Mouse (Mus musculus) left cerebral cortex, adult 18-20 months (tissue): ENCODE results near the gene Klhl11. TPM values are rescaled to one million over a fixed set of nuclear protein-coding genes. Genes with fewer than 3 reads are reported as not detected.
A peak's percentile ranks its signal among the peaks of the same experiment; 100 is the strongest.

Source experiments
- DNase-seq, 2 experiments: peaks; one replicate each; pipeline ENCODE4 v3.0.0; 2021 to 2022; ENCODE audit warnings: low spot score in 2 of 2, mixed read lengths in 1 of 2
- long read RNA-seq, 2 experiments: library from polyadenylated mRNA; stranded (forward); transcript quantifications; one replicate each; pipeline ENCODE4 v2.0.0; 2021
- total RNA-seq, 2 experiments: library from RNA; stranded (reverse); gene quantifications; 2 replicates each; pipeline ENCODE4 v1.2.3; 2021

Klhl11 gene
- total RNA-seq: 100 to 1,000 TPM; 104 to 106 TPM
- long read RNA-seq, experiment 1, partial matches to known transcripts: 0 of 5 reads
- long read RNA-seq, experiment 1, other reads (novel, unspliced or antisense): 1 of 5 reads
- long read RNA-seq, experiment 2, transcript Klhl11-201 (2 exons, 2,393 nt): major isoform, 6 of 7 reads
- long read RNA-seq, experiment 2, partial matches to known transcripts: 0 of 7 reads
- long read RNA-seq, experiment 2, other reads (novel, unspliced or antisense): 1 of 7 reads

DNA sequence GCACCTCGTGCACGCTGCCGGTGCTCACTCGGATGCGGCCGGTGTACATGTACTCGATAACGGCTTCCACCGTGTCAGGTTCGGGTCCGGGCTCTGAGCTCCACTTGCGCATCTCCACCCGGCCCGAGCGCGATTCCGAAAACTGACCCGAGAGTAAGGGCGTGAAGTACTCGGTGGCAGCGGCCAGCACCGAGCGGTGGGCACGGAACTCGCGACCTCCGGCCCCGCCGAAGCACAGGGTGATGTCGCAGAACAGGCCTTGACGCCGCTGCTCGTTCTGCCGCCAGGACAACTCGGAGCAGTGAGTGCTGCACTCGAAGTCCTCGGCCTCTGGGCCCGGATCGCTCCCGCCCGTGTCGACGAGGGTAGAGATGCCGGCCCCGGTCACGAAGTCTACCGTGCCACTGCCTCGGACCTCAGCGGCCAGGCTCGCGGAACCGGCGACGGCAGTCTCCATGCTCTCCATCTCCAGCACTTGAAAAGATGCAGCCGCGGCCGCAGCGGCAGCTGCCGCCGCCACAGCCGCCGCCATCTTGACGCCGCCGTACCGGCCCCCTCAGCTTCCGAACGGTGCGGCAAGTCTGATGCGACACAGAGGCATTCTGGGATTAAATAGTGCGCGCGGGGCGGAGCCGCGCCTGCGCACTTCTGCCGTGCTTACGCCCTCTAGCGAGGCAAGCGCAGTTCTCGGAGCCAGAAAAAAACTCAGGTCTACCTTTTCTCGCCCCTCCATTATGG is at the start of gene Klhl11:
Klhl11 (minus strand) TSS at position 545 of the 738 bp plus-strand sequence.
- peak; percentile 87 to 91 for DNase-seq

DNA sequence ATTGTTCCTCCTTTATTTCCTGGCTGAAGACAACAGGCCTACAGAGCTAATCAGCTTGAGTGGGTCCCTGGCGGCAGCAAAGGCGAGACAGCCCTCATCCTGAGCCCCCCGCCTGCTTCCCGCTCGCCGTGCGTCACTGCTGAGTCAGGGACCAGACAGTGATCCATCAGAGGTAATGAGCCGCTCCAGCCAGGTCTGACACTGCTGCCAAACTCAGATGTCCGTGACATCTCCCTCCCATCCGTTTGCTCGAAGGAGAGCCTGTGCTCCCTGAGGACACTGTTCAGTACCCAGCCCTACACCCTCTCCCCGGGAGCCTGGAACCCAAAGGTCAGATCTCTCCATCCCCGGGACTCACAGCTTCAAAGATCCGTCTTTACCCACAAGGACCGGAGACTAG is 48.3 kb upstream of the Klhl11 start:
- no peak for DNase-seq

DNA sequence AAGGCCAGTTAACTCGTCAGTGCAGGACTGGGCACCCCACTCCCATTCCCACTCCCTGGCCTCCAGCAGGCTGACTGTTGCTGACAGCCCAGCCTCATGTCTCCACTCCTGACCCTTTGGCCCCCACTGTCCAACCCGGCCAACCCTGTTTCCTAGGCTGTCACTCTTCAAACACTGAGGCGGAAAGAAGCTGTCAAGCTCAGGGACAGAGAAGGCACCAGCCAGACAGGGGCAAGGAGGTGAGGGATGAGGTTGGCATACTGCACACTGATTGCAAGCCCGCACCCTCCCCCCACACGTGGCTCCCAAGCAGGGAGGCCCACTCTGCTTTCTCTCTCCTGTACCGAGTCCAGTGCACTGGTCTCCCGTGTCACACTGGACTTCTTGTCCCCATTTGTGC is 46.6 kb upstream of the Klhl11 start:
- DNase-seq: no peak

DNA sequence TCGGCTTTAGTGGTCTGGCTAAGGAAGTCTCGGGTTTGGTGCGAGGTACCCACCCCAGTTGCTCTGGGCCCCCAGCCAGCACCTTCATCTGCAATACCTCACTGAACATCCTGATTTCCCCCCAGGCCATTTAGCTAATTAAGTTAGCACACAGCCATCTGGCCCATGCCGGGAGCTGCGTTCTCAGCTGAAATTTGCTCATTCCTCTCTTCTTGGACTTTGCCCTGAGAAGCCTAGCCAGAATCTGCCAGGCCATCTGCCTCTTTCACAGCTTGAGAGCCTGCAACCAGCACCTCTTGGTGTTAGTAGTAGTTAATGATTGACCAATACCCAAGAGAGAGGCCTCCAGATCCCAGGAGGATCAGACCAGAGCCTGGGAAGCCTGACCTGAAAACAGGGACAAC is 45.6 kb upstream of the Klhl11 start:
- no peak for DNase-seq

- no peak for DNase-seq
Measured at GRCm38 (mm10) chr11:100516291-100516690, 43.8 kb upstream of the Klhl11 start.

- DNase-seq: no peak
Measured at GRCm38 (mm10) chr11:100515789-100516188, 43.2 kb upstream of the Klhl11 start.

GRCm38 (mm10) chr11:100515061-100515460 is 42.5 kb upstream of the Klhl11 start:
- DNase-seq: no peak

GRCm38 (mm10) chr11:100513716-100514115 is 41.2 kb upstream of the Klhl11 start:
- no peak for DNase-seq

DNA sequence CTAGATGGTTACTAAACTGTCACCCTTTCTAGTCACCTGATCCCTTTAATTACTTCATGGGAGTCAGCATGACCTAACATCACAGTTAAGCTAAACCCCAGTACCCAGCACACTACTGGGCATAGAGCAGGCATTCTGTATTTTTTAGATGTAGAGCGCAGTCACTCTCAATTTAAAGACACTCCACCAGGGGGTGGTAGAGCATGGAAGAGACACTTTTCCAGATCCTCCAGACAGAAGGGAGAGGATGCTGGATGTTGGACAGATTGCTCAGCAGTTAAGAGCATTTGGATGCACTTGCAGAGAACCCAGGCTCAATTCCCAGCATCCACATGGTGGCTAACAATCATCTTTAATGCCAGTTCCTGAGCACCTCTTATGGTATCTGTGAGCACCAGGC is 39.8 kb upstream of the Klhl11 start:
- peak; percentile 29 to 42 for DNase-seq

GRCm38 (mm10) chr11:100510556-100510955 is 38.0 kb upstream of the Klhl11 start:
- no peak for DNase-seq

- no peak for DNase-seq
Measured at GRCm38 (mm10) chr11:100505997-100506396, 33.5 kb upstream of the Klhl11 start.

- no peak for DNase-seq
Measured at GRCm38 (mm10) chr11:100504990-100505660, 32.6 kb upstream of the Klhl11 start.

GRCm38 (mm10) chr11:100501321-100501720 is 28.8 kb upstream of the Klhl11 start:
- DNase-seq: no peak

- no peak for DNase-seq
Measured at GRCm38 (mm10) chr11:100500651-100501050, 28.1 kb upstream of the Klhl11 start.

DNA sequence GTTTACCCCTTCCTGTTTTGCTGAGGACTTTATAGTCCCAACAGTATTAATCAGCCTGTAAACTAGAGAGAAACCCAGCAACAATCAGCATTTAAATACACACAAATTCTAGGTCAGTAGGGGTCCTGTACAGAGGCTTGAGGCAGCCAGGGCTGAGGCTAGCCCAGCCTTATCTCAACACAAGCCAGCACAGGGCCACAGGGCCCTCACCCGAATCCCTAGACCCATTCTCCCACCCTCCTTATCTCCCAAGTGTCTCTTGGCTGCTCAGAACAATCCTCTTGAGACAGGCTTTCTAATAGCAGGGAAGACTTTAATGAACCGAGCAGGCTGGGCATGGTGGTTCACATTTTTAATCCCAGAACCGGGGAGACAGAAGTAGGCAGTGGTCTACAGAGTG is 27.7 kb upstream of the Klhl11 start:
- no peak for DNase-seq

DNA sequence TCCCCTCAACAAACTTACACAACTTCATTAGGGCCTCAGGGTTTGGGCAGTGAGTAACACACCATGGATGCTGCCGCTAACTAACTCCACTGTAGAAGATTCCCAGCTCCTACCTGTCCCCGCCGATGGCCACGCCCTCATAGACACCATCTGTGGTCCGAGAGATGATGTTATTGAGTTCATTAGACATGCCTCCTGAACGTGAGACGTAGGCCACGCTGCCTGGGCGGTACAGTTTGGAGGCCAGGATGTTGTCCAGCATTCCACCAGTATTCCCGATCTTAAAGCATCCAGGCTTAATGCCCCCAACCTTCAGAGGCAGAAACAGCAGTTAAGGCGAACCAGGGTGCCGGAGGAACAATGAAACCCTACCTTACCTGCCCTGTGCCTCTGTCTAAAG is 21.2 kb upstream of the Klhl11 start:
- no peak for DNase-seq

DNA sequence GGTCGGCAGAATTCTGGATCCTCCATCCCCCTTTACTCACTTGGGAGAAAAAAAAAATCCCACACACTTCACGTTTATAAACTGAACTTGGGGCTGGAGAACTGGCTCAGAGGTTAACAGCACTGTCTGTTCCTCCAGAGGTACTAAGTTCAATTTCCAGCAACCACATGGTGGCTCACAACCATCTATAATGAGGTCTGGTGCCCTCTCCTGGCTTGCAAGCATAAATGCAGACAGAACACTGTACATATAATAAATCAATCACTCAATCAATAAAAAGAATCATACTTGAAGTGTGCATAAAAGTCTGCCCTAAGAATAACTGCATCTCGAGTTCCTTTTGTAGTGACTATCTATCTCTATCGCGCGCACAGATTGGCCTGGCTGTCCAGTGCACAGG is 18.4 kb upstream of the Klhl11 start:
- no peak for DNase-seq

DNA sequence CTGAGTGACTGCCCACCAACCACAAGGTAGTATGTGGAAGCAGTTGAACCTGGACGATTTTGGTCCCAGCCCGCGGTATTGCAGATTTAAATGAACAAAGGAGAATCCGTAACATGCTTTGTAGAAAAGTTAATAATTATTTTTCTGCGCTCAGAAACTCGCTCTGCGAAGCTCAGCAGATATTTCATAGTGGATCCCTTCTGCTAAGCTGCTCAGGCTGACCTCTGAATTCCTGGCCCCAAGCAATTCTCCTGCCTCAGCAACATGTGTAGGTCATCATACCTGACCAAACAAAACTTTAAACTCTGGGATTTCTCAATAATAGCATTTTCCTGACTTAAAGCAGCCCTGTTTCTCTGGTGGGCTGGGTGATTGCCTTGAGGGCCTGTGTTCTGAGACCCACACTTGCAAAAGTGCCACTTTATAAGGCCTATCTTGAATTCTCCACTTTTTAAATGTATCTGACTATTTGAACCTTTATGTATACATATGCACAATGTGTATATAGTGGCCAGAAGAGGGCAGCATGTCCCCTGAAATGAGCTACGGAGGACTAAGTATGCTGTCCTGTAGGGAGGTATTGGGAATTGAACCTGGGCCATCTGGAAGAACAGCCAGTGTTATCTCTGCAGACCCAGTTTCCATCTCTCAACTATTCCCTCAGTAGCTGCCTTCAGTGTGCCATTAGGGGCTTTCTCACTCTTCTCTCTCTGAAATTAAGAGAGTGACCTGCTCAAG is 13.4 kb upstream of the Klhl11 start:
- no peak for DNase-seq

DNA sequence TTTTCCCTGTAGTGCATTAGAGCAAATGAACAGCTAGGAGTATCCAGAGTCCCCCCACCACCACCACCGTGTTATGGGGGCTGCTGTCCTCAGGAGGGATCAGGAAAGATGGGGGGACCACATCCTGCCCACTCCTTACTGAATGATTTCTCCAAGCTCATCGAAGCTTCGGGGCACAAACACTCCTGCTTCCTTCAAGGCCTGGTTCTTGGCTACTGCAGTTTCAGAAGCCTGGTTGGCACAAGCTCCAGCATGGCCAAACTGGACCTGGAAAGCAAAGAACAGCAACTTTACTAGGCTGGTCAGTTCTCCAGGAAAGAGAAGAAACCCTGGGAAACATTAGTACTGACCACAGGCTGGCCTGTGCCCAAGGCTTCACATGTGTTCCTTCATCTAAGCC is 11.9 kb upstream of the Klhl11 start:
- DNase-seq: no peak

GRCm38 (mm10) chr11:100479152-100479551 is 6.6 kb upstream of the Klhl11 start:
- no peak for DNase-seq

DNA sequence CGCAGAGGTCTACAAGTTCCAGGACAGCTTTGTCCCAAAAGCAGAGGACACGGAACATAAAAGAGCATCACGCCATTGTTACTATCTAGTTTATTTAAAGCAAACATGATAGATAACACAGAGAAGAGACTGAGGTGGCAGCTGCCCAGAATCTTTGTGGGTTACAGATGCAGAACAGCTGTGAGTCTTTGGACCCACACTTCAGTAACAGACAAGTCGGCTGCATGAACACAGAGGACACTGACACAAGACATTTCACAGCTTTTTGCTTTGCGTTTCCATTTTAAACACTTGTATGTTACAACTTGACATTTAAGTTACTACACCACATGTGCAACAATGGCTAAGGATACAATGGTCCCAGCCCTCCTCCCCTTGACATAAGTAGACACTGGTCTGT is 3.7 kb upstream of the Klhl11 start:
- DNase-seq: no peak

GRCm38 (mm10) chr11:100472935-100473295 is 374 bp upstream of the Klhl11 start:
- DNase-seq: no peak
